Mouse (Mus musculus) heart, embryonic 14.5 days (tissue): ENCODE results near the gene Dffb. TPM values are rescaled to one million over a fixed set of nuclear protein-coding genes. Genes with fewer than 3 reads are reported as not detected.

Experiments
- ATAC-seq: fragments of 200-750 bp; cut with Nextera tagmentation; 2 replicates; pipeline ENCODE4 v1.8.0; 2017; ENCODE audit warnings: low read depth, moderate TSS enrichment; ENCODE audit not compliant: insufficient number of reproducible peaks, insufficient read depth, low FRiP score
- H3K27ac ChIP-seq, 2 experiments: fragments of 200-500 bp in 1 of 2; fragments of 300-500 bp in 1 of 2; sonication (generic) in 1 of 2; replicated peaks in 1 of 2; 2 replicates each; pipeline ENCODE4 v1.5.1; 2012 to 2014; ENCODE audit warnings: low read depth in 2 of 2, low read length in 2 of 2, control low read depth in 1 of 2, mild to moderate bottlenecking in 1 of 2, mixed read lengths in 1 of 2; ENCODE audit not compliant: control insufficient read depth in 1 of 2, insufficient read depth in 1 of 2
- H3K27me3 ChIP-seq: fragments of 300-500 bp; sonication (generic); 2 replicates; pipeline ENCODE4 v1.6.1; 2014; ENCODE audit warnings: mild to moderate bottlenecking, low read length, control low read depth; ENCODE audit not compliant: control insufficient read depth, insufficient read depth
- H3K36me3 ChIP-seq: fragments of 300-500 bp; sonication (generic); 2 replicates; pipeline ENCODE4 v1.6.1; 2014; ENCODE audit warnings: mild to moderate bottlenecking, control low read depth, low read length, mixed read lengths; ENCODE audit not compliant: control insufficient read depth, insufficient read depth
- H3K4me1 ChIP-seq, 2 experiments: fragments of 200-500 bp in 1 of 2; fragments of 300-500 bp in 1 of 2; sonication (generic) in 1 of 2; 2 replicates each; pipeline ENCODE4 v1.6.1; 2012 to 2014; ENCODE audit warnings: low read length in 2 of 2, control low read depth in 1 of 2, mixed read lengths in 1 of 2; ENCODE audit not compliant: control insufficient read depth in 2 of 2, insufficient read depth in 2 of 2
- H3K4me2 ChIP-seq: fragments of 300-500 bp; sonication (generic); 2 replicates; pipeline ENCODE4 v1.6.1; 2014; ENCODE audit warnings: mild to moderate bottlenecking, low read length
- H3K4me3 ChIP-seq, 2 experiments: fragments of 200-500 bp in 1 of 2; fragments of 300-500 bp in 1 of 2; sonication (generic) in 1 of 2; 2 replicates each; pipeline ENCODE4 v1.5.1; 2012 to 2014; ENCODE audit warnings: low read length in 2 of 2, mild to moderate bottlenecking in 2 of 2, control low read depth in 1 of 2, low read depth in 1 of 2, moderate library complexity in 1 of 2; ENCODE audit not compliant: control insufficient read depth in 1 of 2, insufficient read depth in 1 of 2
- H3K9ac ChIP-seq: fragments of 300-500 bp; sonication (generic); 2 replicates; pipeline ENCODE4 v1.6.1; 2014; ENCODE audit warnings: mild to moderate bottlenecking, low read length
- H3K9me3 ChIP-seq: fragments of 300-500 bp; sonication (generic); 2 replicates; pipeline ENCODE4 v1.6.1; 2016; ENCODE audit warnings: low read length, control low read depth; ENCODE audit not compliant: control insufficient read depth
- WGBS: fragments of 180-500 bp; shearing (Covaris S2); extraction: QIAGEN DNeasy Blood & Tissue Kit; methylation state at CpG from one replicate; pipeline ENCODE4 v1.1.7; 2014; 5-methylcytosine and 5-hydroxymethylcytosine counted together
- polyA plus RNA-seq: library from polyadenylated mRNA; unstranded; fragments of >200 nt; fragmentation: Nextera tagmentation; extraction: Ambion mirVana; gene quantifications from 2 replicates; pipeline ENCODE4 v1.2.1, GENCODE M21; 2014

Dffb gene
- polyA plus RNA-seq, 1 experiment from 2014 or later = 6.8 TPM

DNA sequence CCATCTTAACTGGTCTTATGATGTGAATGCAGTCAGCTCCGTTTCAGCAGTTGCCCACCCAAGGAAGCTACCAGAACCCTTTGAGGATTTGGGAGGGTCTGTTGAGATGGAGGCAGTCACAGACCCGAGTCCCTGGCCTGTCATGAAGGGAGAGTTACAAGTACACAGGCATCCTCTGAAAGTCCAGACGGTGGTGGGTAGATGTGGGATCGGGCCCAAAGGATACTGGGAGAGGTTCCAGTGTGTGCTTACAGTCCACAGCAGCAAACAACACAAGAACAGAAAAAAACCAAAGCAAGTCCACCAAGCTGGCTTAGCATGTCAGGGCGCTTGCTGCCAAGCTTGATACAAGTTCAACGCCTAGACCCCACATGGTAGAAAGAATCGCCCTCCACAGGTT lies 12.3 kb downstream of the Dffb start:
- no peak overlapping the region for H3K4me2 ChIP-seq
- 78% methylated on average over 7 of the region's 7 CpGs for WGBS
- H3K9me3 ChIP-seq = no peaks in the 10 kb centered on the region
- no peak for ATAC-seq
- H3K27me3 ChIP-seq = no peaks in the 10 kb centered on the region
- H3K27ac ChIP-seq = no peak overlapping the region
- peaks cover 73% of the 10 kb centered on the region for H3K36me3 ChIP-seq
- no peak overlapping the region for H3K4me3 ChIP-seq
- no peak overlapping the region for H3K9ac ChIP-seq
- H3K4me1 ChIP-seq = peaks cover 3 to 9% of the 10 kb centered on the region in 2 experiments; a peak in 3 of 4 replicates

DNA sequence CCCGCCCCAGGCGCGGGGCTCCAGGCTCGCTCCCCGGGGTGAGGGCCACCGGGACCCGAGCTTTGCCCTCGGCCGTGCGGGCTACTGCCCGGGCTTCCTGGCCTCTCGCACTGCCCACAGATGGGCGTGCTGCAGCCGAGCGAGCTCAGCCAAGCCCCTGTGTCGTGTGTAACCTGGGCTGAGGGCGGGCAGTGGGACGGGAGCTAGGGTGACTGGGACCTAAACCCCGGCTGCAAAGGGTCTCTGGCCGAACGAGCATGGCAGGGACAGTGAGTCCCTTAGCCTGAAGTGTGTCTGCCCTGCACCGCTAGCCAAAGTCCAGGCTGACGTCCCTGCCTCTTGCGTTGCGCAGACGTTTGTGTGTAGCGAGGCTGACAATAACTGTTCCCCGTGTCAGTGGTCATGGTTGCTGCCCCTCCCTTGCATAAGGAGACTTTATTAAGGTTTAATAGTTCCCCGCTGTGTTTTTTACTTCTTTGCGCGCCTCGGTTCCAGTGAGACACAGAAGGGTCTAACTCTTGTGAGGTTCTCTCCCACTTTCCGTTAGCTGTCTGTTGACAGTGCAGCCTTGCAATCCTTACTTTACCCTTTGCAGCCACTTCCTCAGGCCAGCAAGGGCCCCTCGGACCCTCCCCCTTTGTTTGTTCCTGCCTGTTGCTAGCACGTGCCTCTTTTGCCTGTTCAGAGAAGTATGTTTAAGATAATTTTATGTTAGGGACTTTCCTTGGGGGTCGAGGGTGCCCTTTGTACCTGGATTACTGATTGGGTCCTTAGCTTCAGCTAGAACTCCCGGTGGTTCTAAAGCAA lies 17.3 kb downstream of the Dffb start:
- peak overlapping the region; percentile 86 to 96 for H3K27ac ChIP-seq
- peaks cover 5% of the 10 kb centered on the region; the same call in 1 of the 2 replicates for H3K27me3 ChIP-seq
- peak overlapping the region; percentile 93 for H3K4me2 ChIP-seq
- peaks cover 34% of the 10 kb centered on the region for H3K36me3 ChIP-seq
- H3K9ac ChIP-seq = peak overlapping the region; percentile 87
- 0% methylated on average over 37 of the region's 37 CpGs for WGBS
- peak overlapping the region; percentile 84 to 98 for H3K4me3 ChIP-seq
- no peak; the same call in 1 of the 2 replicates for ATAC-seq
- H3K9me3 ChIP-seq = no peaks in the 10 kb centered on the region
- peaks cover 3 to 9% of the 10 kb centered on the region in 2 experiments; a peak in 3 of 4 replicates for H3K4me1 ChIP-seq

DNA sequence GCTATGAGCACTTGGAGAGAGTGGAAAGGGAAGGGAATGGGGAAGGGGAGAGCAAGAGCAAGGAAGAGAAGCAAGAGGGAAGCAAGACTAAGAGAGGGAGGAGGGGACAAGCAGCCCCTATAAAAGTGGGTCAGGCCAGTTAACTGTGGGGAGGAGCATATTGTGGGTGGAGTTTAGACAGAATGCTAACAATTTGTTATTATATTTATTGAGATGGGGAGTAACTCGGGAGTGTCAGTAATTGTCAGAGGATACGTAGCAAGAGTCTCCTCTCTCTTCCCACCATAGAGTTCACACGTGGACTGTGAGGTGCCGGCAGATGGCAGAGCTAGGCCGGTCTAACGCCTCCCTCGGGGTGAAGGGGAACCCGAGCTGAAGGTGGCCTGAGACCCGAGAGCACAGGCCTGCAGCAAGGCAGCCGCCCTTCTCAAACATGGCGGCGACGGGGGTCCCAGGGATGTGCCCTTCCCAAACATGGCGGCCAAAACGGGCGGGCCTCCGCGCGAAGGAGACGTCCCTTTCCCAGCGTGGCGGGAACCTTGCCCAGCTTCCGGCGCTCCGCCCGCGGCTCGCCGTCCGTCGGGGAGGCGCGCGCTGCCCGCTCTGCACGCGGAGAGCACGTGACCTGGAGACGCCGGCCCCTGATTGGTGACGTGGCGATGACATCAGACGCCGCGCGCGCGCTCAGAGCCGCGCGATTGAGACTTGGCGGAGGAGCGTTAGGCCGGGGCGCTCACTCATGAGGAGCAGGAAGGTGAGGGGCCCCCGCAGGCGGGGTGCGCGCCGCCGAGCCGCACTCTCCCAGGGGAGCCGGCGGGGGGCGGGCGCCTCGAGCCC lies 18.1 kb downstream of the Dffb start, which contains the start of gene A430005L14Rik:
TSS of gene A430005L14Rik (plus strand) at position 669 of the 837 bp plus-strand sequence.
- Histone ChIP-seq H3K4me2 (peak within 1 kb of the TSS; percentile 93), H3K9ac (peak within 1 kb of the TSS; percentile 87), H3K27me3 (peaks cover 9% of the 10 kb centered on the region; the same call in 1 of the 2 replicates), H3K9me3 (no peaks in the 10 kb centered on the region), H3K4me3 (peak within 1 kb of the TSS; percentile 84 to 98), H3K36me3 (peaks cover 25% of the 10 kb centered on the region), H3K4me1 (peaks cover 3 to 9% of the 10 kb centered on the region in 2 experiments; a peak in 3 of 4 replicates), H3K27ac (peak within 1 kb of the TSS; percentile 86 to 96)
- ATAC-seq = peak; percentile 94
- WGBS = 2% methylated on average over 65 of the region's 67 CpGs

DNA sequence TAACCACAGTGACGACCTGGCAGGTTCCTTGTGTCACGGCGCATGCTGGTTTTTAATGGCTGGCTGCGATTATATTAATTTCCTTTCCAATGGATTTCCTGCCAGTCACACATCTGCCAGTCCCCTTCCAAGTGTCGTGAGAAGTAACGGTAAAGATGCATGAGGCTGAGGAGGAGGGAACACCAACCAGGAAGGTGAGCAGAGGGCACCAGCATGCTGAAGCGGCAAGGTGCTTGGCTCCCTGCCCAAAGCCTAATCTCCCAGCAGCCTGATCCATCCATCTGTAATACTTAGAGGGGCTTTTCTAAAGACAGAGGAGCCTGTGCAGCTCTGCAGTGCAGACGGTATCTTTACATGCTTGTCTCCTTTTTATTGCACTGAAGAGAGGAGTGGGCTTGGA lies 19.3 kb downstream of the Dffb start:
- peaks cover 3 to 9% of the 10 kb centered on the region in 2 experiments; a peak in 3 of 4 replicates for H3K4me1 ChIP-seq
- H3K27ac ChIP-seq = no peak overlapping the region
- H3K9me3 ChIP-seq = no peaks in the 10 kb centered on the region
- WGBS = 71% methylated on average over 8 of the region's 8 CpGs
- H3K4me3 ChIP-seq = no peak overlapping the region
- H3K9ac ChIP-seq = no peak overlapping the region
- H3K27me3 ChIP-seq = peaks cover 20% of the 10 kb centered on the region
- ATAC-seq = no peak
- peaks cover 14% of the 10 kb centered on the region for H3K36me3 ChIP-seq
- H3K4me2 ChIP-seq = no peak overlapping the region

DNA sequence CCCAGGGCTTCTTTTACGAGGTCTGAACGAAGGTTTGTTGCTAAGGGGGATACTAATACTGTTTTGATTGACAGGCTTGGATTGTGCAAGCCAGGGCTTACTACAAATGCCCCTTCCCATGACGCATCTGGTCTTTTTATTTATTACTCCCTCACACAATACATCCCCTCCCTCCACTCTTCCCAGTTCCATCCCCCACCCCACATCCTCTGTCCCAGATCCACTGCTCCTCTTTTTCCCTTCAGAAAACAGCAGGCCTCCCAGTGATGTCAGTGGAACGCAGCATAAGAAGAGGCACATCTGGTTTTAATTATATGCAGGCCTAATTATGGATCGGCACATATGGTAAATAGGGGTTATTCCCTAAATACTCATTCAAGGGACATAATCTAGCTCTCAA lies 23.2 kb downstream of the Dffb start:
- no peak overlapping the region for H3K4me2 ChIP-seq
- no peak overlapping the region for H3K27ac ChIP-seq
- no peak overlapping the region for H3K9ac ChIP-seq
- 60% methylated on average over 5 of the region's 5 CpGs for WGBS
- H3K4me1 ChIP-seq = no peaks in the 10 kb centered on the region
- no peaks in the 10 kb centered on the region for H3K9me3 ChIP-seq
- no peak overlapping the region for H3K4me3 ChIP-seq
- ATAC-seq = no peak
- no peaks in the 10 kb centered on the region for H3K36me3 ChIP-seq
- H3K27me3 ChIP-seq = peaks cover 27% of the 10 kb centered on the region

DNA sequence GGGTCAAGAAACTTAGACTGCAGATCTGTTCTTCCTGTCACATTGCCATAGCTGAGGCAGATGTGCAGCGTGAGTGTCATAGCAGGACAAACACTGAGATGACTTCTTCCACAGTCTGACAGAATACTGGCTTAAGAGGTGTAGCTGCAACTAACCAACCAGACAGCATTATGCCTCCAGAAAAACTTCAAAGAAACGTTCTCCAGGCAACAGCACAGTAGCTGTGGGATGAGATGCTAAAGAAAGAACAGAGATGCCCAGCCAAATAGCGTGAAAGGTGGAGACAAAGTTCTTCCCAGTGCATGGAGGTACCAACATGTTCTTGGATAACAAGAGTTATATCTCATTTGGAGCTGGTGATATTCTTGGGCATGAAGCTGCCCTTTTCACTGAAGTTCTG lies 23.8 kb downstream of the Dffb start:
- Histone ChIP-seq H3K9me3 (no peaks in the 10 kb centered on the region), H3K4me3 (no peak overlapping the region), H3K27ac (no peak overlapping the region), H3K4me1 (no peaks in the 10 kb centered on the region), H3K4me2 (no peak overlapping the region), H3K36me3 (no peaks in the 10 kb centered on the region), H3K9ac (no peak overlapping the region), H3K27me3 (peaks cover 32% of the 10 kb centered on the region)
- WGBS = 50% methylated on average over 3 of the region's 3 CpGs
- no peak for ATAC-seq

DNA sequence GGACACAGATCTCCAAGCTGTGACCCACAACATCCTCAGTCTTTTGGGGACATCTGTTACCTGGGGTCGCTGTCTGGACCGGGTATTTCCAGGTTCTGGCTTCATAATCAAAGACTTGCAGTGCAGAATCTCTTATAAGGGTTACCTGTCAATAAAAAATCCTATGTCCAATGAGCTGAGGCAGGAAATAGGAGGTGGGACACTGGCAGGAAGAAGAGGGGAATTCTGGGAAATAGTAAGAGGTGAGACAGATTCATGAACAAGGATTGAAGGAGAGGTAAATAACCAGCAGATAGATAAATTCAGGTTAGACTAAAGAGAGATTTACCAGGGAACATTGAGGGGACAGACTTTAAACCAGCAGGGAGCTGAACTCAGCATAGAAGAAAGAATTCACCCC lies 24.6 kb downstream of the Dffb start:
- no peak for ATAC-seq

More for the DNA sequence above, 24.6 kb downstream of the Dffb start:
- no peak overlapping the region for H3K4me2 ChIP-seq
- H3K27ac ChIP-seq = no peak overlapping the region
- WGBS = 50% methylated on average over 2 of the region's 2 CpGs
- no peak overlapping the region for H3K4me3 ChIP-seq
- H3K27me3 ChIP-seq = peaks cover 33% of the 10 kb centered on the region
- H3K36me3 ChIP-seq = no peaks in the 10 kb centered on the region
- H3K9ac ChIP-seq = no peak overlapping the region
- no peaks in the 10 kb centered on the region for H3K9me3 ChIP-seq
- H3K4me1 ChIP-seq = no peaks in the 10 kb centered on the region
